Mouse (Mus musculus) activated CD4-positive, CD25-positive, alpha-beta regulatory T cell, adult 4 months (primary cell): ENCODE measurements around the gene Rundc3a. TPM values are rescaled to one million over a fixed set of nuclear protein-coding genes. Genes with fewer than 3 reads are reported as not detected.

Experiments used
- ATAC-seq: one replicate; pipeline ENCODE4 v1.8.0; 2017
- polyA plus RNA-seq, 2 experiments: library from polyadenylated mRNA; unstranded; fragments of 100-300 nt; shearing (Covaris generic); gene quantifications; one replicate each; pipeline ENCODE4 v1.2.1; 2017

Gene Rundc3a
- polyA plus RNA-seq, 2 experiments from 2014 or later = 2.4 TPM

DNA sequence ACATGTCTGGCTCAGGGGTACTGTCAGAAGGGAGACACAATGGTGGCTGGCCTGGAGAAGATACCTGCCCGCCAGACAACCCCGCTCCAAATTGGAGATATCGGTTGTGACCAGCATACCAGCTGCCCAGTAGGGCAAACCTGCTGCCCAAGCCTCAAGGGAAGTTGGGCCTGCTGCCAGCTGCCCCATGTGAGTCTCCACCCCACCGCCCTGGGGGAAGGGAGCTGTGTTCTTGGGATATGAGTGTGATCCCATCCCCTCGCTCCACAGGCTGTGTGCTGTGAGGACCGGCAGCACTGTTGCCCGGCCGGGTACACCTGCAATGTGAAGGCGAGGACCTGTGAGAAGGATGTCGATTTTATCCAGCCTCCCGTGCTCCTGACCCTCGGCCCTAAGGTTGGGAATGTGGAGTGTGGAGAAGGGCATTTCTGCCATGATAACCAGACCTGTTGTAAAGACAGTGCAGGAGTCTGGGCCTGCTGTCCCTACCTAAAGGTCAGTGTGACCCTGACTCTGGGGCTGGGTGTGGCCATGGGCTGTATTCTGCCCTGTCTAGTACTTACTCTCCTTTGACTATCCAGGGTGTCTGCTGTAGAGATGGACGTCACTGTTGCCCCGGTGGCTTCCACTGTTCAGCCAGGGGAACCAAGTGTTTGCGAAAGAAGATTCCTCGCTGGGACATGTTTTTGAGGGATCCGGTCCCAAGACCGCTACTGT lies 42.7 kb downstream of the Rundc3a start:
- ATAC-seq = no peak

- ATAC-seq = no peak
Measured at GRCm38 (mm10) chr11:102436471-102436790, 43.2 kb downstream of the Rundc3a start.

DNA sequence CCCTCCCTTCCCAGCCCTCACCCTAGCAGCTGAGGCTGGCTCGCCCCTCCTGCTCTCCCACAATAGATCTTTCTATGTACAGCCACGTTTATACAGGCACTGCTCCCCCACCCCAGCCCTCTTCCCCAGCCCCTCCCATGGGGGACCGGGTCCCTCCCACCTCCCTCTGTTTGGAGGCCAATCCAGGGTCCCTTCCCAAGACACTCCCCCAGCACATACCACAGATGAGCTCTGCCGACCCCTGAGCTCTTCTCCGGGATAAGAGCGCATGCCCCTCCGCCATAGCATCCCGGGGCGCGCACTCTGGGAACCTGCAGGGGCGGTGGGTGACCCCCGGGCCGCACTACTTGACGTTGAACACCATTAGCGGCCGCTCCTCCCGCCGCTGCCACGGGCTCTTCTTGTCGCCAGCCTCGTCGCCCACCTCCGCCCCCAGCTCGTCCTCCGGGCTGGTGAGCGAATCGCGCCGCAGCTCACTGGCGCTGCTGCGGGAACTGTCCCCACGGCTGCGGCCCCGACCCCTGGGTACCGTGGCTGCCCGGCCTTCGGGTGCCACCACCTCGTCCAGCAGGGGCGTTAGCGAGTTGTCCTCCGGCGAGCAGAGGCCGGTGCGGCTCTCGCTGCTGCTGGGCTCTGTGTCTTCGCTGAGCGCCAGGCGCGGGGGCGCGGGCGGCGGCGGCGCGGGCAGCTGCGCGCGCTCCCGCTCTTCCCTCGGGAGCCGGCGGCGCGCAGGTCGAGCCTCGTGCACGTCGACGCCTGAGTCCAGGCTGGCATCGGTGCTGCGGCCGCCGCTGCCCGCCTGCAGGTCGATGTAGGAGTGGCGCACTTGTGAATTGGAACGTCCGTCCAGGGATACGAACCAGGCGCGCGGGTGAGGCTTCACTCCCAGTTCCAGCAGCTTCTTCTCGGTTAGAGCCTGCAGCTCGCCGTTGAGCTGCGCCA lies 44.2 kb downstream of the Rundc3a start:
- ATAC-seq = no peak

- ATAC-seq = no peak
Measured at GRCm38 (mm10) chr11:102438212-102439092, 45.2 kb downstream of the Rundc3a start.

- no peak for ATAC-seq
Measured at GRCm38 (mm10) chr11:102439093-102440082, 46.2 kb downstream of the Rundc3a start.

DNA sequence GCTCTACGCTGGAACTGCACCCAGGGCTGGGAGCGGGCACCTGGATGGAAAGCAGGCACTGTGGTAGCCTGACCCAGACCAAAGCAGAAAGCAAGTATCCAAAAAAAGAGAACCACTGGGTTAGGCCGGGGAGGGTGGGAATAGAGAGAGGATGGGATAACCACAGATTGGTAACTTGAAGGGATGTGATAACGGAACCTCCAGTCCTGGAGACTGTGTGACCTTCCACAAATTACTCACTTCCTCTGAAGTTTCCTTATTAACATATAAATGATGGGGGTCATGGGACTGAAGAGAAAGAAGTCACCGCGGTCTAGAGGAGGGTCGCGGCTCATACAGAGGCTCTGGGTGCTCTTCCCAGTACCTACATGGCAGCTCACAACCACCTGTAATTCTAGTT lies 47.1 kb downstream of the Rundc3a start:
- ATAC-seq = no peak

DNA sequence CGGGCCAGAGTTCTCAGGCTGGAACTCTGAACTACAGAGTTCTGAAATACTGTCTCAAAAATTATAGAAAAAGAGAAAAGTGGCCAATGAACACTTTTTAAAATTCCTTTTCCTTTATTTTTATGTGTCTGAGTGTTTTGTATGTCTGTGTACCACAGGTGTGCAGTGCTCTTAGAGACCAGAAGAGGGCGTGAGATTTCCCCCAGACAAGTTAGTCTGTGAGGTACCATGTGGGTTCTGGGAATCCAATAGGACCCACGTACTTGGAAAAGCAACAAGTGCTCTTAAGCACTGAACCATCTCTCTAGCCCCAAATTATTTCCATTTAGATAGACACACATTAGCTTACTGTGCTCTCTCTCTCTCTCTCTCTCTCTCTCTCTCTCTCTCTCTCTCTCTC lies 48.2 kb downstream of the Rundc3a start:
- ATAC-seq = no peak

- no peak for ATAC-seq
Measured at GRCm38 (mm10) chr11:102442089-102442488, 48.9 kb downstream of the Rundc3a start.

GRCm38 (mm10) chr11:102443740-102444139 lies 50.5 kb downstream of the Rundc3a start:
- ATAC-seq = no peak

- no peak for ATAC-seq
Measured at GRCm38 (mm10) chr11:102444321-102444720, 51.1 kb downstream of the Rundc3a start.

DNA sequence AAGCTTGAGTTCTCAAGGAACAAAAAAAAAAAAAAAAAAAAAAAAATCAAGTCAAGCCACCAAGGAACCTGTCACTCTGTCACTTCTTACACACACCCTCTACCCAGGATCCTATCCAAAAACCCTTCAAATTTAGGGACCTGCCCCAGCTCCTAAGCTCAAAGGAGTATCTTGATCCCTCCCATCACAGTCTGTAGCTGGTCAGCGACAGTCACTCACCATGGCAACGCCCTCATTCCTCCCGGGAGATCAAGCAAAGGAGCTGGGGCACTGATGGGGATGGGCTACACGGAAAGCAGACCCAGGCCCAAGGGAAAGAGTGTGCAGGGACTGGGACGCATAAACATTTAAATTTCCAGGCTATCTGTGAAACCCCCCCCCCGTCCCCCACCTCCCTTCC lies 51.6 kb downstream of the Rundc3a start:
- ATAC-seq = no peak

DNA sequence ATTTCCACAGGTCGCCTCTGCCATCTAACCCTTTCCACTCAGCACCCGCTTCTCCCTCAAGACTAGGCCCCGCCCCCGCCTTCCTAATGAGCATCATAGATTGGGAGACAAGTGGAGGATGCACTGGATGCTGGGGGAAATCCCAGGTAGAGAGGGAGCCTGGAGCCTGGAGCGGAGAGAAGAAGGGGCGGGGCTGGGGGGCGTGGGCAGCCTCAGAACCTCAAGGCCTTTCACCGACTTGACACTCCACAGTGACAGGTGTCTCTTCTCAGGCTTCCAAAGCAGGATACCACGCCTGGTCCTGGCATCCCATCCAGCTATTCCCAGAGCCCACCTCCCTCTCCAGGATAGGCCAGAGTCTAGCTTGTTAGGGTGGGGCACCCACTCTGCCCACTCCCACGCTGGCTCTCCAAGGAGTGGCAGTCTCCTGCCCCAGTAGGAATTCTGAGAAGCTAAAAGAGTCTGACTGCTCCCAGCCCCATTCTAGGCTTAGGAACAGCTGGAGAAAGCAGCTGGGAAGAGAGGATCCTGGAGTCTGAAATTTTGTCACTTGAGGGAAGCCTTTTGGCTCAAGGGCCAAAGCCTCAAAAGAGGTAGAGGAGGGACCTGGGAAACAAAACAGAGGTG lies 52.2 kb downstream of the Rundc3a start:
- no peak for ATAC-seq

- no peak for ATAC-seq
Measured at GRCm38 (mm10) chr11:102445891-102446361, 52.7 kb downstream of the Rundc3a start.

GRCm38 (mm10) chr11:102446581-102447461 lies 53.6 kb downstream of the Rundc3a start:
- ATAC-seq = no peak

GRCm38 (mm10) chr11:102447497-102447896 lies 54.3 kb downstream of the Rundc3a start, which contains the start of gene Fam171a2:
TSS of gene Fam171a2 (minus strand) at chr11:102447682.
- peak; percentile 32 for ATAC-seq

DNA sequence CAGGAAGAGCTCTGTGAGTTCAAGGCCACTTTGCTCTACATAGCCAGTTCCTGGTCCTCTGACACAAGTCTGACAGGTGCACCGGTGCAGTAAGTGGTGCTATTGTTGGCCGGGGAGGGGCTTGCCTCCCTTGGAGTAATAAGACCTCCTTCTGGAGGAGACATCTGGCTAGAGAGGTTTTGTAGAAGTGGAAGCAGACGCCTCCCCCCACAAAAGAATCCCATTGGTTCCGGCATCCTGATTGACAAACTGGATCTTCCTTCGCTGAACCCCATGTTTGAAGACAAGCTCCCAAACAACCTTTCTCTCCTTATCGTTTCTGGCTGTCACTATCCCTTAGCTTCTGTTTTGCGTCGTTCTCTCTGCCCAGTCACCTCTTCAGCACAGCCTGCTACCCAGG lies 55.1 kb downstream of the Rundc3a start:
- no peak for ATAC-seq

DNA sequence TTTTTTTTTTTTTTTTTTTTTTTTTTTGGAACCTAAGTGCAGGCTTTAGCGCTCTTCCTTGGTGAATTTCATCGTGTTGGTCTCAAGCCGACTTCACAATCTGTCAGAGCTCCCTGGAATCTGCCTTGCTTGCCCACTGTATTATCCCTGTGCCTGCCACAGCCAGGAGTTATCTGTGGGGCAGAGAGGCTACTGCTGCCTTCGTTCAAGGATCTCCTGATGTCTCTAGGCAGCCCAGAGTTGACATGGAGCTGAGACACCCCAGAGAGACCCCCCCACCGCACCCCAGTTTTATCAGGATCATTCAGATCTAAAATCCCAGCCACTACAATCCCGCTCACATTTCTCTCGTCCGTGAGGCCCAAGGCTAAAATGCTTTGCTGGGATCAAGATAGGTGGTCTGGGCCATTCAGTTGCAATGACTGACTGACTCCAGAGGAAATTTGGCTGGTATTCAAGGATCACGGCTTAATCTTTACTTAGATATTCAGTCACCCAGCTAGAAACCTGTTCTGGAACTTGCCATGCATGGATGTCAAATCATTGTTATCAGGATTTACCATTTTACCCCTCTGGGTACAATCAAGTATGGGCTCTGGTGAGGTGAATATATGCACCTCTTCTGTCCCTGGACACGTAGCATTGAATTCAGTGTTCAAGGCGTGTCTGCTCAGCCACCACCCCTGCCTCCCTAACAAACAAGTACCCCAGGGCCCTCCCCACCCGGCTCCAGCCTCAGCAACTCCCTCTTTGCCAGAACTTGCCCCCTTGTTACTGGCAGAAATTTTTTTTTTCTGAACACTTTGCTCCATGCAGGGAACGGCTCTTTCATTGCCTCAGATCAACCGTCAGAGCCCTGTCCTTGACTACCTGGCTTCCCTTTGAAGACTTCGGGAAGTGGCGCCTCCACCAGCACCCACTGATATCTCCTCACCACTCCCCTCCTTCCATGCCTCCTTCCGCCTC lies 56.1 kb downstream of the Rundc3a start:
- no peak for ATAC-seq
